Mouse (Mus musculus) ES-E14 (cell line): Measurements from ENCODE around the gene Rdh7. TPM values are rescaled to one million over a fixed set of nuclear protein-coding genes. Genes with fewer than 3 reads are reported as not detected.
"Not testable (repeated sequence)": the region's sequence is repeated elsewhere in the genome, so short reads cannot be mapped to it uniquely, and the experiment has no call there.

ENCODE experiments used
- DNase-seq: peaks from one replicate; pipeline ENCODE4 v3.0.0-alpha.2; 2013; ENCODE audit warnings: low read depth, low spot score
- H3K27ac ChIP-seq: 2 replicates; pipeline ENCODE4 v1.5.1; 2012; ENCODE audit warnings: low read depth, mild to moderate bottlenecking, low read length, moderate library complexity, mixed read lengths; ENCODE audit not compliant: poor library complexity, insufficient read depth, severe bottlenecking
- H3K36me3 ChIP-seq: 2 replicates; pipeline ENCODE4 v1.6.1; 2012; ENCODE audit warnings: mild to moderate bottlenecking, low read length, moderate library complexity, mixed read lengths; ENCODE audit not compliant: control insufficient read depth, poor library complexity, insufficient read depth, severe bottlenecking
- H3K4me1 ChIP-seq, 2 experiments: fragments of 150-350 bp in 1 of 2; sonication (generic) in 1 of 2; 2 replicates each; pipeline ENCODE4 v1.6.1; 2012; ENCODE audit warnings: low read length in 2 of 2, mild to moderate bottlenecking in 1 of 2, mixed read lengths in 1 of 2; ENCODE audit not compliant: control insufficient read depth in 2 of 2, insufficient read depth in 2 of 2, poor library complexity in 1 of 2
- H3K4me3 ChIP-seq, 2 experiments: fragments of 150-350 bp in 1 of 2; sonication (generic) in 1 of 2; 2 replicates each; pipeline ENCODE4 v1.5.1; 2012; ENCODE audit warnings: low read length in 2 of 2, low read depth in 1 of 2, mild to moderate bottlenecking in 1 of 2, mixed read lengths in 1 of 2; ENCODE audit not compliant: insufficient read depth in 1 of 2, poor library complexity in 1 of 2, severe bottlenecking in 1 of 2
- H3K9ac ChIP-seq: 2 replicates; pipeline ENCODE4 v1.6.1; 2012; ENCODE audit warnings: low read depth, mild to moderate bottlenecking, low read length, mixed read lengths; ENCODE audit not compliant: poor library complexity, insufficient read depth, severe bottlenecking
- H3K9me3 ChIP-seq: fragments of 150-350 bp; sonication (generic); 2 replicates; pipeline ENCODE4 v1.6.1; 2012; ENCODE audit warnings: low read depth, mild to moderate bottlenecking, low read length; ENCODE audit not compliant: control insufficient read depth, insufficient read depth
- CHD2 ChIP-seq: IDR thresholded peaks from 2 replicates; pipeline ENCODE4 v1.6.1; 2014; ENCODE audit warnings: mild to moderate bottlenecking, low read depth, low read length, inconsistent platforms
- HCFC1 ChIP-seq: IDR thresholded peaks from 2 replicates; pipeline ENCODE4 v1.6.1; 2012; ENCODE audit warnings: low read length, inconsistent platforms, borderline replicate concordance; ENCODE audit not compliant: insufficient read depth
- MAFK ChIP-seq: IDR thresholded peaks from 2 replicates; pipeline ENCODE4 v1.6.1; 2014; ENCODE audit warnings: mild to moderate bottlenecking, low read depth, low read length, inconsistent platforms; ENCODE audit not compliant: insufficient read depth
- ZC3H11A ChIP-seq: IDR thresholded peaks from 2 replicates; pipeline ENCODE4 v1.6.1; 2012; ENCODE audit warnings: low read depth, mild to moderate bottlenecking, inconsistent platforms, low read length, borderline replicate concordance
- ZNF384 ChIP-seq: IDR thresholded peaks from 2 replicates; pipeline ENCODE4 v1.6.1; 2012; ENCODE audit warnings: low read depth, low read length, inconsistent platforms
- in situ Hi-C, 2 experiments: fragments of 600-800 bp; cut with MboI; formaldehyde crosslinking; loops; one replicate each; pipeline ENCODE4 v1.15.1; 2025; ENCODE audit warnings: low sequenced_read_pairs in 2 of 2, inconsistent platforms in 1 of 2; ENCODE audit not compliant: unreplicated experiment in 2 of 2
- total RNA-seq: library from RNA; depleted of rRNA; stranded (reverse); fragments of 300-350 nt; gene quantifications from 2 replicates; pipeline ENCODE4 v1.2.3, GENCODE M21; 2012; rRNA removed

Rdh7 gene
- total RNA-seq, 1 experiment: not detected

- Histone ChIP-seq H3K27ac (no peak overlapping the region), H3K36me3 (no peaks in the 10 kb centered on the region), H3K9me3 (no peaks in the 10 kb centered on the region), H3K4me1 (no peaks in the 10 kb centered on the region), H3K9ac (no peak overlapping the region), H3K4me3 (no peak overlapping the region)
- DNase-seq: no peak
- TF ChIP-seq MAFK: no peak
- no peak for TF ChIP-seq ZNF384
- no peak for TF ChIP-seq ZC3H11A
- TF ChIP-seq CHD2: no peak
- no peak for TF ChIP-seq HCFC1
- in situ Hi-C loops: no loop called here
Measured at GRCm38 (mm10) chr10:127838539-127838938, 50.1 kb downstream of the Rdh7 start.

- in situ Hi-C loops, H3K4me3 ChIP-seq: not testable (repeated sequence)
Measured at GRCm38 (mm10) chr10:127837793-127838192, 50.8 kb downstream of the Rdh7 start.

GRCm38 (mm10) chr10:127835292-127835691 lies 53.3 kb downstream of the Rdh7 start:
- TF ChIP-seq HCFC1 (no peak), ZC3H11A (no peak), MAFK (no peak), CHD2 (no peak), ZNF384 (no peak)
- H3K36me3 ChIP-seq: no peaks in the 10 kb centered on the region
- H3K27ac ChIP-seq: no peak overlapping the region
- no peaks in the 10 kb centered on the region for H3K9me3 ChIP-seq
- H3K9ac ChIP-seq: no peak overlapping the region
- H3K4me1 ChIP-seq: no peaks in the 10 kb centered on the region
- no peak overlapping the region for H3K4me3 ChIP-seq
- in situ Hi-C loops: no loop called here
- DNase-seq: no peak

More at GRCm38 (mm10) chr10:127837793-127838192, 50.8 kb downstream of the Rdh7 start:
- not testable (repeated sequence) for H3K9me3 ChIP-seq, H3K36me3 ChIP-seq, H3K9ac ChIP-seq, H3K4me1 ChIP-seq, H3K27ac ChIP-seq, DNase-seq

- in situ Hi-C loops, H3K9ac ChIP-seq, H3K27ac ChIP-seq, DNase-seq, H3K4me1 ChIP-seq, H3K9me3 ChIP-seq, H3K4me3 ChIP-seq, H3K36me3 ChIP-seq: not testable (repeated sequence)
Measured at GRCm38 (mm10) chr10:127834186-127834585, 54.4 kb downstream of the Rdh7 start.

Other genes with a start within 250 kb of the Rdh7 start
- gene Stat6, start 245.8 kb downstream of the Rdh7 start, total RNA-seq: 18.6 and 26.0 TPM in 2 replicates
- 23.6 and 35.6 TPM in 2 replicates for gene Nemp1, start 221.9 kb downstream of the Rdh7 start, total RNA-seq
- gene Nab2, start 220.2 kb downstream of the Rdh7 start, total RNA-seq: 10.6 and 13.8 TPM in 2 replicates
- 1.7 and 3.2 TPM in 2 replicates for gene Myo1a, start 183.6 kb downstream of the Rdh7 start, total RNA-seq
- 0.37 and 0.45 TPM in 2 replicates for gene Tac2, start 164.3 kb downstream of the Rdh7 start, total RNA-seq
- 6.3 and 8.3 TPM in 2 replicates for gene Zbtb39, start 149.3 kb downstream of the Rdh7 start, total RNA-seq
- gene Gpr182, start 137.1 kb downstream of the Rdh7 start, total RNA-seq: 0.49 and 0.69 TPM in 2 replicates
- gene Rdh1, start 129.1 kb downstream of the Rdh7 start, total RNA-seq: 1.1 TPM in 2 replicates
- gene Rdh16f1, start 129.0 kb downstream of the Rdh7 start, total RNA-seq: 0.21 TPM in 1 of 2 replicates, not detected in the other
- 0.27 TPM in 1 of 2 replicates, not detected in the other for gene Rdh9, start 112.4 kb downstream of the Rdh7 start, total RNA-seq
- 0.09 and 0.11 TPM in 2 replicates for gene Rdh16, start 87.7 kb downstream of the Rdh7 start, total RNA-seq
- not detected in 2 replicates for gene Rdh19, start 38.9 kb downstream of the Rdh7 start, total RNA-seq
- gene Rdh16f2, start 22.3 kb downstream of the Rdh7 start, total RNA-seq: 0.26 TPM in 1 of 2 replicates, not detected in the other
- 0.27 TPM in 1 of 2 replicates, not detected in the other for gene Sdr9c7, start 9.7 kb upstream of the Rdh7 start, total RNA-seq
- 0.22 TPM in 1 of 2 replicates, not detected in the other for gene Hsd17b6, start 118.8 kb upstream of the Rdh7 start, total RNA-seq
- gene Prim1, start 126.4 kb upstream of the Rdh7 start, total RNA-seq: 51.8 and 63.5 TPM in 2 replicates
- gene Naca, start 146.8 kb upstream of the Rdh7 start, total RNA-seq: 746 and 1,114 TPM in 2 replicates
- gene Ptges3, start 170.1 kb upstream of the Rdh7 start, total RNA-seq: 125 and 240 TPM in 2 replicates
- 1,760 and 2,075 TPM in 2 replicates for gene Atp5b, start 194.5 kb upstream of the Rdh7 start, total RNA-seq
- gene Baz2a, start 202.8 kb upstream of the Rdh7 start, total RNA-seq: 42.8 and 59.9 TPM in 2 replicates